Mouse (Mus musculus): ENCODE measurements around the gene 1700069L16Rik. TPM values are rescaled to one million over a fixed set of nuclear protein-coding genes. Genes with fewer than 3 reads are reported as not detected.
A peak's percentile ranks its signal among the peaks of the same experiment; 100 is the strongest.

Gene 1700069L16Rik
- total and polyA plus RNA-seq, 3 experiments: not detected

- intact Hi-C loops (cut with DNase I): loop anchor here (1.0 to 5.0 kb wide), 4 partner anchors 51 to 357 kb away; no protein-coding TSS in a partner anchor
- Histone ChIP-seq H3K27me3 (ENCODE audit: control insufficient read depth, insufficient read depth, low read length) (no peaks in the 10 kb centered on the region), H3K4me1 (ENCODE audit: control insufficient read depth, insufficient read depth, low read length) (no peaks in the 10 kb centered on the region), H3K79me2 (replicated peaks; ENCODE audit: control insufficient read depth, insufficient read depth, low read length) (no peaks in the 10 kb centered on the region), H3K36me3 (ENCODE audit: control insufficient read depth, insufficient read depth, low read length) (no peaks in the 10 kb centered on the region), H3K9ac (ENCODE audit: low read depth, low read length) (no peak overlapping the region), H3K27ac (no peak overlapping the region), H3K4me3 (no peak overlapping the region)
- TF ChIP-seq CTCF (IDR thresholded peaks at IDR 0.05) (no peak), POLR2A (IDR thresholded peaks at IDR 0.05; ENCODE audit: insufficient read depth, low read depth, low read length) (no peak), EP300 (IDR thresholded peaks at IDR 0.05; ENCODE audit: insufficient read depth, low read depth, low read length) (no peak)
- no peak for DNase-seq
- WGBS: 31% methylated on average over 8 of the region's 8 CpGs
These were observed 870 bp downstream of the 1700069L16Rik start for GRCm38 (mm10) chr5:113723567-113724237.

GRCm38 (mm10) chr5:113722224-113723013 lies 2.2 kb downstream of the 1700069L16Rik start:
- no peak overlapping the region for H3K4me3 ChIP-seq
- H3K27ac ChIP-seq: no peak overlapping the region
- no peak for DNase-seq
- intact Hi-C loops (cut with DNase I): loop anchor here (5.0 kb wide), 2 partner anchors 50 to 135 kb away; no protein-coding TSS in a partner anchor
- H3K27me3 ChIP-seq (ENCODE audit: control insufficient read depth, insufficient read depth, low read length): no peaks in the 10 kb centered on the region
- TF ChIP-seq CTCF (IDR thresholded peaks at IDR 0.05): peak; percentile 55
- TF ChIP-seq POLR2A (IDR thresholded peaks at IDR 0.05; ENCODE audit: insufficient read depth, low read depth, low read length): no peak
- no peaks in the 10 kb centered on the region for H3K79me2 ChIP-seq (replicated peaks; ENCODE audit: control insufficient read depth, insufficient read depth, low read length)
- no peaks in the 10 kb centered on the region for H3K36me3 ChIP-seq (ENCODE audit: control insufficient read depth, insufficient read depth, low read length)
- 78% methylated on average over 10 of the region's 10 CpGs for WGBS
- no peak overlapping the region for H3K9ac ChIP-seq (ENCODE audit: low read depth, low read length)
- no peaks in the 10 kb centered on the region for H3K4me1 ChIP-seq (ENCODE audit: control insufficient read depth, insufficient read depth, low read length)

- intact Hi-C loops (cut with DNase I): no loop called here
- no peak for DNase-seq
- Histone ChIP-seq H3K79me2 (replicated peaks; ENCODE audit: control insufficient read depth, insufficient read depth, low read length) (no peaks in the 10 kb centered on the region), H3K27me3 (ENCODE audit: control insufficient read depth, insufficient read depth, low read length) (no peaks in the 10 kb centered on the region), H3K27ac (no peak overlapping the region), H3K9ac (ENCODE audit: low read depth, low read length) (no peak overlapping the region), H3K4me1 (ENCODE audit: control insufficient read depth, insufficient read depth, low read length) (no peaks in the 10 kb centered on the region), H3K36me3 (ENCODE audit: control insufficient read depth, insufficient read depth, low read length) (no peaks in the 10 kb centered on the region), H3K4me3 (no peak overlapping the region)
- TF ChIP-seq CTCF (IDR thresholded peaks at IDR 0.05) (no peak), POLR2A (IDR thresholded peaks at IDR 0.05; ENCODE audit: insufficient read depth, low read depth, low read length) (no peak)
- 72% methylated on average over 8 of the region's 8 CpGs for WGBS
These were observed 5.3 kb downstream of the 1700069L16Rik start for GRCm38 (mm10) chr5:113719221-113719661.

- H3K27me3 ChIP-seq (ENCODE audit: control insufficient read depth, insufficient read depth, low read length): no peaks in the 10 kb centered on the region
- 10% methylated on average over 12 of the region's 12 CpGs for WGBS
- no peak overlapping the region for H3K27ac ChIP-seq
- no peaks in the 10 kb centered on the region for H3K79me2 ChIP-seq (replicated peaks; ENCODE audit: control insufficient read depth, insufficient read depth, low read length)
- intact Hi-C loops (cut with DNase I): no loop called here
- no peak for DNase-seq
- H3K4me1 ChIP-seq (ENCODE audit: control insufficient read depth, insufficient read depth, low read length): no peaks in the 10 kb centered on the region
- no peaks in the 10 kb centered on the region for H3K36me3 ChIP-seq (ENCODE audit: control insufficient read depth, insufficient read depth, low read length)
- no peak overlapping the region for H3K4me3 ChIP-seq
- H3K9ac ChIP-seq (ENCODE audit: low read depth, low read length): no peak overlapping the region
- TF ChIP-seq EP300 (IDR thresholded peaks at IDR 0.05; ENCODE audit: insufficient read depth, low read depth, low read length) (no peak), CTCF (IDR thresholded peaks at IDR 0.05) (no peak), POLR2A (IDR thresholded peaks at IDR 0.05; ENCODE audit: insufficient read depth, low read depth, low read length) (no peak)
These were observed 7.8 kb downstream of the 1700069L16Rik start for GRCm38 (mm10) chr5:113716581-113717388.

- H3K36me3 ChIP-seq (ENCODE audit: control insufficient read depth, insufficient read depth, low read length): no peaks in the 10 kb centered on the region
- no peak overlapping the region for H3K9ac ChIP-seq (ENCODE audit: low read depth, low read length)
- no peak overlapping the region for H3K4me3 ChIP-seq
- intact Hi-C loops (cut with DNase I): no loop called here
- H3K27me3 ChIP-seq (ENCODE audit: control insufficient read depth, insufficient read depth, low read length): no peaks in the 10 kb centered on the region; the same call in 1 of the 2 replicates
- H3K79me2 ChIP-seq (replicated peaks; ENCODE audit: control insufficient read depth, insufficient read depth, low read length): no peaks in the 10 kb centered on the region
- H3K27ac ChIP-seq: no peak overlapping the region
- no peak for TF ChIP-seq EP300 (IDR thresholded peaks at IDR 0.05; ENCODE audit: insufficient read depth, low read depth, low read length)
- TF ChIP-seq CTCF (IDR thresholded peaks at IDR 0.05): no peak
- TF ChIP-seq POLR2A (IDR thresholded peaks at IDR 0.05; ENCODE audit: insufficient read depth, low read depth, low read length): no peak
- H3K4me1 ChIP-seq (ENCODE audit: control insufficient read depth, insufficient read depth, low read length): no peaks in the 10 kb centered on the region
- DNase-seq: no peak
- 63% methylated on average over 2 of the region's 2 CpGs for WGBS
These were observed 11.7 kb downstream of the 1700069L16Rik start for GRCm38 (mm10) chr5:113712861-113713260.
